Mouse (Mus musculus) embryonic facial prominence, embryonic 14.5 days (tissue): ENCODE measurements around the gene Cntnap2. TPM values are rescaled to one million over a fixed set of nuclear protein-coding genes. Genes with fewer than 3 reads are reported as not detected.
A peak's percentile ranks its signal among the peaks of the same experiment; 100 is the strongest.

Experiments
- ATAC-seq: fragments of 200-750 bp; cut with Nextera tagmentation; 2 replicates; pipeline ENCODE4 v1.8.0; 2017; ENCODE audit warnings: low read depth, moderate number of reproducible peaks, moderate TSS enrichment
- DNase-seq: peaks from one replicate; pipeline ENCODE4 v3.0.0-alpha.2; 2015; ENCODE audit warnings: low spot score
- H3K27ac ChIP-seq: fragments of 300-500 bp; sonication (generic); replicated peaks from 2 replicates; pipeline ENCODE4 v1.5.1; 2014; ENCODE audit warnings: low read depth, mild to moderate bottlenecking, low read length, moderate library complexity
- H3K27me3 ChIP-seq: fragments of 300-500 bp; sonication (generic); replicated peaks from 2 replicates; pipeline ENCODE4 v1.6.1; 2014; ENCODE audit warnings: low read length; ENCODE audit not compliant: control insufficient read depth, insufficient read depth
- H3K36me3 ChIP-seq: fragments of 300-500 bp; sonication (generic); 2 replicates; pipeline ENCODE4 v1.6.1; 2014; ENCODE audit warnings: low read length, mixed read lengths; ENCODE audit not compliant: control insufficient read depth, insufficient read depth
- H3K4me1 ChIP-seq: fragments of 300-500 bp; sonication (generic); 2 replicates; pipeline ENCODE4 v1.6.1; 2014; ENCODE audit warnings: antibody characterized with exemption, low read length; ENCODE audit not compliant: control insufficient read depth, insufficient read depth
- H3K4me2 ChIP-seq: fragments of 300-500 bp; sonication (generic); 2 replicates; pipeline ENCODE4 v1.6.1; 2014; ENCODE audit warnings: low read depth, mild to moderate bottlenecking, low read length, moderate library complexity, mixed read lengths
- H3K4me3 ChIP-seq: fragments of 300-500 bp; sonication (generic); 2 replicates; pipeline ENCODE4 v1.5.1; 2014; ENCODE audit warnings: low read depth, mild to moderate bottlenecking, low read length
- H3K9ac ChIP-seq: fragments of 300-500 bp; sonication (generic); 2 replicates; pipeline ENCODE4 v1.6.1; 2014; ENCODE audit warnings: low read depth, mild to moderate bottlenecking, low read length, moderate library complexity, mixed read lengths
- H3K9me3 ChIP-seq: fragments of 300-500 bp; sonication (generic); 2 replicates; pipeline ENCODE4 v1.6.1; 2016; ENCODE audit warnings: low read length; ENCODE audit not compliant: control insufficient read depth
- WGBS: fragments of 180-500 bp; shearing (Covaris S2); extraction: QIAGEN DNeasy Blood & Tissue Kit; methylation state at CpG from one replicate; pipeline ENCODE4 v1.1.7; 2014; 5-methylcytosine and 5-hydroxymethylcytosine counted together
- polyA plus RNA-seq: library from polyadenylated mRNA; unstranded; fragments of >200 nt; fragmentation: Nextera tagmentation; extraction: Ambion mirVana; gene quantifications from 2 replicates; pipeline ENCODE4 v1.2.1, GENCODE M21; 2014

Cntnap2 gene
- polyA plus RNA-seq, 1 experiment from 2014 or later: 2.3 TPM

GRCm38 (mm10) chr6:45988051-45988450 lies 928.9 kb downstream of the Cntnap2 start:
- WGBS: 89% methylated on average over 3 of the region's 3 CpGs

GRCm38 (mm10) chr6:45991086-45991485 lies 931.9 kb downstream of the Cntnap2 start:
- ATAC-seq (no peak), DNase-seq (no peak)
- H3K27ac ChIP-seq: no peak overlapping the region
- no peaks in the 10 kb centered on the region for H3K27me3 ChIP-seq
- no peaks in the 10 kb centered on the region for H3K4me1 ChIP-seq
- WGBS: 97% methylated on average over 1 of the region's 1 CpGs
- no peak overlapping the region for H3K4me2 ChIP-seq
- no peak overlapping the region for H3K9ac ChIP-seq
- H3K36me3 ChIP-seq: no peaks in the 10 kb centered on the region
- no peaks in the 10 kb centered on the region for H3K9me3 ChIP-seq
- H3K4me3 ChIP-seq: no peak overlapping the region

More at GRCm38 (mm10) chr6:45988051-45988450, 928.9 kb downstream of the Cntnap2 start:
- H3K36me3 ChIP-seq: no peaks in the 10 kb centered on the region
- no peaks in the 10 kb centered on the region for H3K27me3 ChIP-seq
- no peak overlapping the region for H3K9ac ChIP-seq
- no peak overlapping the region for H3K27ac ChIP-seq
- no peaks in the 10 kb centered on the region for H3K4me1 ChIP-seq
- DNase-seq: no peak
- no peak for ATAC-seq
- no peak overlapping the region for H3K4me3 ChIP-seq
- no peaks in the 10 kb centered on the region for H3K9me3 ChIP-seq
- H3K4me2 ChIP-seq: no peak overlapping the region

GRCm38 (mm10) chr6:46022515-46023143 lies 963.5 kb downstream of the Cntnap2 start:
- DNase-seq (no peak), ATAC-seq (no peak)
- H3K27me3 ChIP-seq: no peaks in the 10 kb centered on the region
- no peak overlapping the region for H3K4me2 ChIP-seq
- H3K9ac ChIP-seq: no peak overlapping the region
- H3K36me3 ChIP-seq: no peaks in the 10 kb centered on the region
- 75% methylated on average over 2 of the region's 2 CpGs for WGBS
- no peaks in the 10 kb centered on the region for H3K9me3 ChIP-seq
- no peaks in the 10 kb centered on the region for H3K4me1 ChIP-seq
- no peak overlapping the region for H3K4me3 ChIP-seq
- H3K27ac ChIP-seq: no peak overlapping the region

GRCm38 (mm10) chr6:46031821-46032594 lies 972.9 kb downstream of the Cntnap2 start:
- H3K4me3 ChIP-seq: no peak overlapping the region
- ATAC-seq (no peak), DNase-seq (no peak)
- no peak overlapping the region for H3K9ac ChIP-seq
- no peaks in the 10 kb centered on the region for H3K27me3 ChIP-seq
- H3K27ac ChIP-seq: no peak overlapping the region
- no peaks in the 10 kb centered on the region for H3K4me1 ChIP-seq
- WGBS: 84% methylated on average over 2 of the region's 2 CpGs
- no peaks in the 10 kb centered on the region for H3K9me3 ChIP-seq
- no peaks in the 10 kb centered on the region for H3K36me3 ChIP-seq
- no peak overlapping the region for H3K4me2 ChIP-seq

- Histone ChIP-seq H3K4me3 (no peak overlapping the region), H3K4me1 (no peaks in the 10 kb centered on the region), H3K9me3 (no peaks in the 10 kb centered on the region), H3K9ac (no peak overlapping the region), H3K4me2 (no peak overlapping the region), H3K36me3 (no peaks in the 10 kb centered on the region), H3K27me3 (no peaks in the 10 kb centered on the region), H3K27ac (no peak overlapping the region)
- WGBS: 64% methylated on average over 2 of the region's 2 CpGs
- DNase-seq (peak; percentile 1), ATAC-seq (no peak)
These were observed 974.0 kb downstream of the Cntnap2 start for GRCm38 (mm10) chr6:46033108-46033507.

- Histone ChIP-seq H3K9ac (no peak overlapping the region), H3K27me3 (no peaks in the 10 kb centered on the region), H3K36me3 (no peaks in the 10 kb centered on the region), H3K27ac (no peak overlapping the region), H3K4me3 (no peak overlapping the region), H3K4me2 (no peak overlapping the region), H3K9me3 (no peaks in the 10 kb centered on the region), H3K4me1 (no peaks in the 10 kb centered on the region)
- 80% methylated on average over 4 of the region's 4 CpGs for WGBS
- no peak for DNase-seq
- no peak for ATAC-seq
These were observed 981.5 kb downstream of the Cntnap2 start for GRCm38 (mm10) chr6:46040671-46041070.

- Histone ChIP-seq H3K4me1 (no peaks in the 10 kb centered on the region), H3K4me2 (no peak overlapping the region), H3K4me3 (no peak overlapping the region), H3K9ac (no peak overlapping the region), H3K27me3 (no peaks in the 10 kb centered on the region), H3K27ac (no peak overlapping the region), H3K9me3 (no peaks in the 10 kb centered on the region), H3K36me3 (no peaks in the 10 kb centered on the region)
- ATAC-seq (no peak), DNase-seq (peak; percentile 36)
- WGBS: 63% methylated on average over 2 of the region's 2 CpGs
These were observed 1021.1 kb downstream of the Cntnap2 start for GRCm38 (mm10) chr6:46080236-46080635.

- Histone ChIP-seq H3K4me2 (no peak overlapping the region), H3K27ac (no peak overlapping the region), H3K9ac (no peak overlapping the region), H3K27me3 (no peaks in the 10 kb centered on the region), H3K36me3 (no peaks in the 10 kb centered on the region), H3K9me3 (no peaks in the 10 kb centered on the region), H3K4me3 (no peak overlapping the region), H3K4me1 (no peaks in the 10 kb centered on the region)
- no peak for DNase-seq
- no peak for ATAC-seq
These were observed 1022.3 kb downstream of the Cntnap2 start for GRCm38 (mm10) chr6:46081432-46081831.
